Mouse (Mus musculus) liver, postnatal 0 days (tissue): ENCODE measurements at regions not wholly inside any gene's neighbourhood (a gene's known extent, or its start where the extent isn't known, plus 50 kb on each side); places are given as distances from the start of the nearest gene placed in this dataset.

Experiments used
- ATAC-seq: fragments of 200-750 bp; cut with Nextera tagmentation; 2 replicates; pipeline ENCODE4 v1.8.0; 2017; ENCODE audit warnings: mild to moderate bottlenecking, moderate library complexity
- DNase-seq: peaks from one replicate; pipeline ENCODE4 v3.0.0-alpha.2; 2016
- H3K27ac ChIP-seq: fragments of 300-500 bp; sonication (generic); 2 replicates; pipeline ENCODE4 v1.5.1; 2014; ENCODE audit warnings: antibody characterized with exemption, moderate library complexity, mild to moderate bottlenecking, low read depth
- H3K27me3 ChIP-seq: fragments of 300-500 bp; sonication (generic); 2 replicates; pipeline ENCODE4 v1.6.1; 2014; ENCODE audit warnings: low read length, control low read depth, mixed read lengths; ENCODE audit not compliant: insufficient read depth
- H3K36me3 ChIP-seq: fragments of 300-500 bp; sonication (generic); replicated peaks from 2 replicates; pipeline ENCODE4 v1.6.1; 2014; ENCODE audit warnings: mild to moderate bottlenecking, control low read depth, low read length, moderate library complexity, mixed read lengths; ENCODE audit not compliant: insufficient read depth
- H3K4me1 ChIP-seq: fragments of 300-500 bp; sonication (generic); 2 replicates; pipeline ENCODE4 v1.6.1; 2014; ENCODE audit warnings: antibody characterized with exemption, mild to moderate bottlenecking, control low read depth; ENCODE audit not compliant: insufficient read depth
- H3K4me2 ChIP-seq: fragments of 300-500 bp; sonication (generic); 2 replicates; pipeline ENCODE4 v1.6.1; 2014; ENCODE audit warnings: low read depth, mild to moderate bottlenecking, low read length, moderate library complexity, mixed read lengths
- H3K4me3 ChIP-seq: fragments of 300-500 bp; sonication (generic); 2 replicates; pipeline ENCODE4 v1.5.1; 2014; ENCODE audit warnings: low read depth, low read length
- H3K9ac ChIP-seq: fragments of 300-500 bp; sonication (generic); replicated peaks from 2 replicates; pipeline ENCODE4 v1.6.1; 2014; ENCODE audit warnings: mild to moderate bottlenecking, moderate library complexity
- H3K9me3 ChIP-seq: fragments of 300-500 bp; sonication (generic); 2 replicates; pipeline ENCODE4 v1.6.1; 2016; ENCODE audit warnings: mild to moderate bottlenecking, control low read depth, low read length, mixed read lengths
- CTCF ChIP-seq: sonication (generic); IDR thresholded peaks from 2 replicates; pipeline ENCODE4 v1.5.1; 2016; ENCODE audit warnings: antibody characterized with exemption, low read depth
- EP300 ChIP-seq: IDR thresholded peaks from 2 replicates; pipeline ENCODE4 v1.6.1; 2016; ENCODE audit warnings: antibody characterized with exemption, low read depth, mild to moderate bottlenecking
- WGBS: fragments of 180-500 bp; shearing (Covaris S2); extraction: QIAGEN DNeasy Blood & Tissue Kit; methylation state at CpG from one replicate; pipeline ENCODE4 v1.1.7; 2014; ENCODE audit not compliant: insufficient replicate concordance; 5-methylcytosine and 5-hydroxymethylcytosine counted together

- H3K27ac ChIP-seq: no peak overlapping the region
- no peak overlapping the region for H3K4me2 ChIP-seq
- H3K27me3 ChIP-seq: no peaks in the 10 kb centered on the region
- ATAC-seq: no peak
- DNase-seq: no peak
- H3K4me1 ChIP-seq: no peaks in the 10 kb centered on the region
- no peaks in the 10 kb centered on the region for H3K36me3 ChIP-seq
- H3K9me3 ChIP-seq: no peaks in the 10 kb centered on the region
- TF ChIP-seq CTCF: no peak
- TF ChIP-seq EP300: no peak
- no peak overlapping the region for H3K4me3 ChIP-seq
- no peak overlapping the region for H3K9ac ChIP-seq
- 69% methylated on average over 4 of the region's 4 CpGs for WGBS
Observed at GRCm38 (mm10) chr12:117437011-117437410, 79.3 kb upstream of the Rapgef5 start.

DNA sequence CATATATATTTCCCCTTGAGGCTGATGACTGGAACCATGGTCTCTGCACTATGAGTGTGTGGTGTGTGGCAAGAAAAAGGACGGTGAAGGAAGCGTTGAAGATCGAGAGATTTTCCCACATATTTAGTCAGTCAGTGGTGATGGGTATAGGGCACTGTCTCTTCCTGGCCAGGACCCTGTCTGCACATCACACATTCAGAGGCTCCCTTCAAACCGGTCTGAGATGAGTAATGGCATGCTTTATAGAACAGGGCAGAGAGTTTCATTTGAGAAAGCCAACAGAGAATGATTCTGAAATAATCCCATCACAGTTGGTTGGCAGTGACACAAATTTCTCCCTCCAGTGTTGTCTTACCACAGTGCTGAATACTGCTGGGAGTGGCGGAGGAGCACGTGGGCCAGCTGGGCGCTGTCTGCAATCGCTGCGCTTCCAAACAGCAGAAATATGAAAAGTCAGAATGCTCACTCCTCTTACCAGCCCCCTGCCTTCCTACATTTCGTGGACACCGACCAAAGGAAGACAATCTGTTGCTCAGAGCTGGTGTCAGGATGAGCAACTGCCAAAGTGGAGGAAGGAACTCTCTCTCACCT lies 77.2 kb upstream of the Rapgef5 start:
- H3K4me2 ChIP-seq: no peak overlapping the region
- H3K36me3 ChIP-seq: no peaks in the 10 kb centered on the region
- no peaks in the 10 kb centered on the region for H3K9me3 ChIP-seq
- ATAC-seq (no peak), DNase-seq (no peak)
- WGBS: 64% methylated on average over 11 of the region's 11 CpGs
- H3K9ac ChIP-seq: no peak overlapping the region
- H3K27me3 ChIP-seq: no peaks in the 10 kb centered on the region
- TF ChIP-seq CTCF (no peak), EP300 (no peak)
- H3K27ac ChIP-seq: no peak overlapping the region
- no peak overlapping the region for H3K4me3 ChIP-seq
- H3K4me1 ChIP-seq: no peaks in the 10 kb centered on the region

GRCm38 (mm10) chr12:117444247-117444989 lies 71.9 kb upstream of the Rapgef5 start:
- Histone ChIP-seq H3K9ac (no peak overlapping the region), H3K27ac (no peak overlapping the region), H3K27me3 (no peaks in the 10 kb centered on the region), H3K4me2 (no peak overlapping the region), H3K4me3 (no peak overlapping the region), H3K9me3 (no peaks in the 10 kb centered on the region), H3K4me1 (peaks cover 7% of the 10 kb centered on the region), H3K36me3 (no peaks in the 10 kb centered on the region)
- ATAC-seq: no peak
- DNase-seq: no peak
- 59% methylated on average over 4 of the region's 4 CpGs for WGBS
- TF ChIP-seq EP300 (no peak), CTCF (no peak)

DNA sequence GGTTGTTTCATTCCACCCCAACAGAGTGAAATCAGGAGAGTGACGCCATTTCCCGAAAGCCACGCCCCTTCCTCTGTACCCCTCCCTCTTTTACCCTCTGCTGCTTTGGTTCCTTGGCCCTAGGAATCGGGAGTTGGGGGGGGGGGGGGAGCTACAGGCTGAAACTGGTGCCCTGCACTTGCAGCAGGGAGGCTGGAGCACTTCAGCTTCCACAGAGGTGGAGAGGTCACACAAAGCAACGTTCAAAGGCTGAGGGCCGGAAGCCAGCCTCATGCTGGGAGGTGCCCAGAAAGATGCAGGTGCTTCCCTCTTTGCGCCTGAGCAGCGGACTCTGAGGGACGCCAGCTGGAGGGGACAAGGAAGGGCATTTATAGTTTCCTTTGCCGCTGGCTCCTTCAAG lies 69.1 kb upstream of the Rapgef5 start:
- Histone ChIP-seq H3K9me3 (no peaks in the 10 kb centered on the region), H3K4me2 (peak overlapping the region; percentile 59), H3K4me3 (no peak overlapping the region), H3K36me3 (no peaks in the 10 kb centered on the region), H3K9ac (no peak overlapping the region), H3K4me1 (peaks cover 7% of the 10 kb centered on the region), H3K27ac (peak overlapping the region; percentile 6; the same call in 1 of the 2 replicates), H3K27me3 (0 out of 2 replicates have a peak, but pooled peaks cover 2% of the 10 kb centered on the region)
- no peak for TF ChIP-seq CTCF
- no peak for TF ChIP-seq EP300
- WGBS: 5% methylated on average over 10 of the region's 10 CpGs
- ATAC-seq (peak; percentile 66), DNase-seq (peak; percentile 50)

- no peak for ATAC-seq
Observed at GRCm38 (mm10) chr12:117447843-117448728, 68.2 kb upstream of the Rapgef5 start.

DNA sequence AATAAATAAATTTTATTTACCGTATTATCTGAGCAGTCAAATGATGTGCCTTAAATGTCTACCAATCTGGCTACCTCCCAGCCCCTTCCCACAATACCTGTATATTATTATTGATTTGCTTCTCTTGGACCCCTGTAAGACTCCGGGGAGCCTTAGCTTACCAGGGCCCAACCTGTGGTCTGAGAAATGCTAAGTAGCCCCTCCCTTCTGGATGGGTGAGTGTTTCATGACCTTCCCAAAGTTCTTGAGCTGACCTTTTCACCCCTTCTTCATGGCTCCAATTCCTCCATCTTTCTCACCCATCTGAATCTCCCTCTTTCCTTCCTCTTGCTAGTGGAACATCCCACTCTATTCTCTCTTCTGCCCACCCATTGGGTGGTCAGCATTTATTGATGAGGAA lies 67.2 kb upstream of the Rapgef5 start:
- WGBS: 78% methylated on average over 2 of the region's 2 CpGs

More at GRCm38 (mm10) chr12:117447843-117448728, 68.2 kb upstream of the Rapgef5 start:
- TF ChIP-seq CTCF: no peak
- Histone ChIP-seq H3K4me3 (no peak overlapping the region), H3K27me3 (0 out of 2 replicates have a peak, but pooled peaks cover 2% of the 10 kb centered on the region), H3K27ac (no peak overlapping the region), H3K36me3 (no peaks in the 10 kb centered on the region), H3K4me1 (peaks cover 7% of the 10 kb centered on the region), H3K9ac (no peak overlapping the region), H3K4me2 (no peak overlapping the region), H3K9me3 (no peaks in the 10 kb centered on the region)
- WGBS: 65% methylated on average over 19 of the region's 19 CpGs
- DNase-seq: no peak

More for the DNA sequence above, 67.2 kb upstream of the Rapgef5 start:
- Histone ChIP-seq H3K9me3 (no peaks in the 10 kb centered on the region), H3K27ac (no peak overlapping the region), H3K36me3 (no peaks in the 10 kb centered on the region), H3K4me1 (peaks cover 7% of the 10 kb centered on the region), H3K4me3 (no peak overlapping the region), H3K9ac (no peak overlapping the region), H3K27me3 (0 out of 2 replicates have a peak, but pooled peaks cover 2% of the 10 kb centered on the region), H3K4me2 (no peak overlapping the region)
- ATAC-seq: no peak
- TF ChIP-seq CTCF (no peak), EP300 (no peak)
- DNase-seq: no peak
